In genomic region chr7:133731971-133732645, GRCm38 (mm10) we compare ENCODE assay signal across 14 mouse cellular contexts. TPM values are rescaled to one million over a fixed set of nuclear protein-coding genes. Genes with fewer than 3 reads are reported as not detected.
A peak's percentile ranks its signal among the peaks of the same experiment; 100 is the strongest.
DNase-seq lines count a peak whose midpoint lies in the region; ATAC-seq lines count a peak whose summit lies in the region.
"Had no signal": no experiment of that assay in that cellular context is flagged by ENCODE, and none has a peak within 500 bp of the region (broad histone marks: within the 10 kb centered on the region; RNA-seq: fewer than 3 reads in every experiment).

No protein-coding gene starts in this region.

- no peak overlapping the region for H3K9ac ChIP-seq in embryonic facial prominence, embryonic 14.5 days (ENCODE audit: low read depth, low read length)
- no peak overlapping the region for H3K9ac ChIP-seq in heart, embryonic 12.5 days
- H3K9ac ChIP-seq in heart, embryonic 15.5 days: no peak overlapping the region

- no peak overlapping the region for H3K27ac ChIP-seq in embryonic facial prominence, embryonic 14.5 days (replicated peaks; ENCODE audit: low read depth, low read length)
- H3K27ac ChIP-seq in embryonic facial prominence, embryonic 10.5 days (replicated peaks): no peak overlapping the region
- peak overlapping the region; percentile 83 for H3K27ac ChIP-seq in heart, embryonic 12.5 days (ENCODE audit: poor library complexity, severe bottlenecking)
- H3K27ac ChIP-seq in heart, embryonic 15.5 days: peak overlapping the region; percentile 89
- H3K27ac ChIP-seq: hindbrain, embryonic 13.5 days; limb, embryonic 10.5 days had no signal

- 0 out of 2 replicates have a peak, but pooled peaks cover 6% of the 10 kb centered on the region for H3K36me3 ChIP-seq in embryonic facial prominence, embryonic 14.5 days (ENCODE audit: control insufficient read depth, insufficient read depth, low read length)
- peaks cover 25% of the 10 kb centered on the region for H3K36me3 ChIP-seq in embryonic facial prominence, embryonic 10.5 days (replicated peaks)
- peaks cover 23% of the 10 kb centered on the region for H3K36me3 ChIP-seq in heart, embryonic 12.5 days
- peaks cover 6% of the 10 kb centered on the region for H3K36me3 ChIP-seq in heart, embryonic 15.5 days

- no peaks in the 10 kb centered on the region for H3K27me3 ChIP-seq in embryonic facial prominence, embryonic 14.5 days (replicated peaks; ENCODE audit: control insufficient read depth, insufficient read depth, low read length)
- H3K27me3 ChIP-seq in embryonic facial prominence, embryonic 10.5 days (replicated peaks; ENCODE audit: low read depth, poor library complexity, severe bottlenecking): no peaks in the 10 kb centered on the region
- H3K27me3 ChIP-seq in heart, embryonic 12.5 days (replicated peaks): no peaks in the 10 kb centered on the region
- H3K27me3 ChIP-seq in heart, embryonic 15.5 days: no peaks in the 10 kb centered on the region
- H3K27me3 ChIP-seq: hindbrain, embryonic 13.5 days had no signal

- no peak; the same call in 1 of the 2 replicates for ATAC-seq in embryonic facial prominence, embryonic 14.5 days (ENCODE audit: low read depth)
- ATAC-seq in heart, embryonic 12.5 days (ENCODE audit: insufficient number of reproducible peaks, low FRiP score): no peak
- ATAC-seq in heart, embryonic 15.5 days (replicated peaks; ENCODE audit: insufficient number of reproducible peaks, insufficient read depth, low FRiP score, low read depth): no peak

- H3K4me3 ChIP-seq in embryonic facial prominence, embryonic 14.5 days (ENCODE audit: low read depth, low read length): no peak overlapping the region
- H3K4me3 ChIP-seq in embryonic facial prominence, embryonic 10.5 days: no peak overlapping the region
- no peak overlapping the region for H3K4me3 ChIP-seq in heart, embryonic 12.5 days
- H3K4me3 ChIP-seq in heart, embryonic 15.5 days: no peak overlapping the region
- H3K4me3 ChIP-seq: hindbrain, embryonic 13.5 days; limb, embryonic 10.5 days had no signal

- no peaks in the 10 kb centered on the region for H3K4me1 ChIP-seq in embryonic facial prominence, embryonic 14.5 days (ENCODE audit: control insufficient read depth, insufficient read depth, low read length)
- no peaks in the 10 kb centered on the region for H3K4me1 ChIP-seq in embryonic facial prominence, embryonic 10.5 days
- H3K4me1 ChIP-seq in heart, embryonic 12.5 days (replicated peaks): peaks cover 38% of the 10 kb centered on the region
- H3K4me1 ChIP-seq in heart, embryonic 15.5 days (replicated peaks): peaks cover 33% of the 10 kb centered on the region
- H3K4me1 ChIP-seq: hindbrain, embryonic 13.5 days; limb, embryonic 10.5 days had no signal

- DNase-seq in embryonic facial prominence, embryonic 14.5 days (ENCODE audit: low spot score): peak; percentile 22
- no peak for DNase-seq in embryonic facial prominence, embryonic 10.5 days (ENCODE audit: low spot score)
- DNase-seq in heart, adult 9 months (ENCODE audit: low spot score in 2 of 2): no peak
- DNase-seq in cerebellum, adult 11-12 months: peak; percentile 82
- DNase-seq in lung, postnatal 36 days: no peak
- DNase-seq in gastrocnemius, adult 18-20 months (ENCODE audit: low spot score): no peak
- DNase-seq: thymus, postnatal 14 days had no signal

- H3K9me3 ChIP-seq in embryonic facial prominence, embryonic 14.5 days (ENCODE audit: control insufficient read depth, low read length): no peaks in the 10 kb centered on the region
- H3K9me3 ChIP-seq in embryonic facial prominence, embryonic 10.5 days: no peaks in the 10 kb centered on the region
- H3K9me3 ChIP-seq in heart, embryonic 12.5 days (replicated peaks): no peaks in the 10 kb centered on the region
- H3K9me3 ChIP-seq in heart, embryonic 15.5 days (replicated peaks): no peaks in the 10 kb centered on the region
- H3K9me3 ChIP-seq: hindbrain, embryonic 13.5 days; limb, embryonic 10.5 days had no signal

- WGBS in embryonic facial prominence, embryonic 14.5 days: 75% methylated on average over 4 of the region's 4 CpGs
- 84% methylated on average over 4 of the region's 4 CpGs for WGBS in embryonic facial prominence, embryonic 10.5 days
- WGBS in heart, embryonic 12.5 days: 46% methylated on average over 4 of the region's 4 CpGs
- 47% methylated on average over 4 of the region's 4 CpGs for WGBS in heart, embryonic 15.5 days

- H3K4me2 ChIP-seq in embryonic facial prominence, embryonic 14.5 days (ENCODE audit: low read depth, low read length): no peak overlapping the region
- H3K4me2 ChIP-seq in heart, embryonic 12.5 days: no peak overlapping the region
- H3K4me2 ChIP-seq in heart, embryonic 15.5 days: no peak overlapping the region
- H3K4me2 ChIP-seq: hindbrain, embryonic 13.5 days had no signal

RNA-seq across cellular contexts. Expression of gene Uros, which starts 22.2 kb away (rescaled TPM):
- polyA plus RNA-seq in embryonic facial prominence, embryonic 14.5 days (2014; fragmentation: Nextera tagmentation; extraction: Ambion mirVana): 33.5 and 35.8 TPM in 2 replicates
- polyA plus RNA-seq in embryonic facial prominence, embryonic 10.5 days (2016; fragmentation: Nextera tagmentation; extraction: Ambion mirVana): 32.2 and 32.8 TPM in 2 replicates
- polyA plus RNA-seq in heart, embryonic 12.5 days (2016; fragmentation: Nextera tagmentation; extraction: Ambion mirVana): 34.6 and 37.5 TPM in 2 replicates
- 27.9 and 31.1 TPM in 2 replicates for polyA plus RNA-seq in heart, embryonic 15.5 days (2015; fragmentation: Nextera tagmentation; extraction: Ambion mirVana)
- total RNA-seq in gastrocnemius, adult 18-20 months (2021): 10 to 100 TPM; 12.4 to 14.4 TPM

RNA-seq across cellular contexts. Expression of gene Bccip, which starts 23.0 kb away (rescaled TPM):
- 146 and 159 TPM in 2 replicates for polyA plus RNA-seq in embryonic facial prominence, embryonic 14.5 days (2014; fragmentation: Nextera tagmentation; extraction: Ambion mirVana)
- 194 and 216 TPM in 2 replicates for polyA plus RNA-seq in embryonic facial prominence, embryonic 10.5 days (2016; fragmentation: Nextera tagmentation; extraction: Ambion mirVana)
- 92.1 and 95.2 TPM in 2 replicates for polyA plus RNA-seq in heart, embryonic 12.5 days (2016; fragmentation: Nextera tagmentation; extraction: Ambion mirVana)
- polyA plus RNA-seq in heart, embryonic 15.5 days (2015; fragmentation: Nextera tagmentation; extraction: Ambion mirVana): 82.7 and 84.2 TPM in 2 replicates
- total RNA-seq in gastrocnemius, adult 18-20 months (2021): 10 to 100 TPM; 81.4 to 84.1 TPM

RNA-seq across cellular contexts. Expression of gene Fank1, which starts 44.6 kb away (rescaled TPM):
- polyA plus RNA-seq in embryonic facial prominence, embryonic 14.5 days (2014; fragmentation: Nextera tagmentation; extraction: Ambion mirVana): 2.1 and 3.0 TPM in 2 replicates
- polyA plus RNA-seq in embryonic facial prominence, embryonic 10.5 days (2016; fragmentation: Nextera tagmentation; extraction: Ambion mirVana): 0.36 and 0.58 TPM in 2 replicates
- polyA plus RNA-seq in heart, embryonic 12.5 days (2016; fragmentation: Nextera tagmentation; extraction: Ambion mirVana): 0.37 TPM in 1 of 2 replicates, not detected in the other
- polyA plus RNA-seq in heart, embryonic 15.5 days (2015; fragmentation: Nextera tagmentation; extraction: Ambion mirVana): 0.18 and 0.19 TPM in 2 replicates
- total RNA-seq in gastrocnemius, adult 18-20 months (2021): not detected
- total RNA-seq: megakaryocyte, adult 5-6 weeks had no signal
- polyA plus RNA-seq: liver, embryonic 16.5 days had no signal

RNA-seq across cellular contexts. Expression of gene Dhx32, which starts 50.4 kb away (rescaled TPM):
- 29.4 and 32.2 TPM in 2 replicates for polyA plus RNA-seq in embryonic facial prominence, embryonic 14.5 days (2014; fragmentation: Nextera tagmentation; extraction: Ambion mirVana)
- 34.9 and 38.5 TPM in 2 replicates for polyA plus RNA-seq in embryonic facial prominence, embryonic 10.5 days (2016; fragmentation: Nextera tagmentation; extraction: Ambion mirVana)
- 30.5 and 31.9 TPM in 2 replicates for polyA plus RNA-seq in heart, embryonic 12.5 days (2016; fragmentation: Nextera tagmentation; extraction: Ambion mirVana)
- 30.4 and 31.3 TPM in 2 replicates for polyA plus RNA-seq in heart, embryonic 15.5 days (2015; fragmentation: Nextera tagmentation; extraction: Ambion mirVana)
- total RNA-seq in gastrocnemius, adult 18-20 months (2021): 10 to 100 TPM; 47.0 to 61.8 TPM

RNA-seq across cellular contexts. Expression of gene Mmp21, which starts 52.2 kb away (rescaled TPM):
- 0.08 and 0.14 TPM in 2 replicates for polyA plus RNA-seq in embryonic facial prominence, embryonic 14.5 days (2014; fragmentation: Nextera tagmentation; extraction: Ambion mirVana)
- 0.07 and 0.15 TPM in 2 replicates for polyA plus RNA-seq in embryonic facial prominence, embryonic 10.5 days (2016; fragmentation: Nextera tagmentation; extraction: Ambion mirVana)
- polyA plus RNA-seq in heart, embryonic 12.5 days (2016; fragmentation: Nextera tagmentation; extraction: Ambion mirVana): 0.09 TPM in 1 of 2 replicates, not detected in the other
- polyA plus RNA-seq in heart, embryonic 15.5 days (2015; fragmentation: Nextera tagmentation; extraction: Ambion mirVana): 0.05 TPM in 1 of 2 replicates, not detected in the other
- not detected for total RNA-seq in gastrocnemius, adult 18-20 months (2021)
- total RNA-seq: megakaryocyte, adult 5-6 weeks had no signal
- polyA plus RNA-seq: hindbrain, embryonic 13.5 days; kidney, embryonic 14.5 days had no signal

Comparison
In these comparisons a context has a peak if more than half of its experiments do, and no peak if none do; other contexts are left out.
1. DNase-seq: peak in embryonic facial prominence, embryonic 14.5 days (single experiment) and cerebellum, adult 11-12 months (single experiment); none in embryonic facial prominence, embryonic 10.5 days (single experiment), heart, adult 9 months (0 of 2), lung, postnatal 36 days (single experiment) and gastrocnemius, adult 18-20 months (single experiment).
2. H3K27ac ChIP-seq: peak in heart, embryonic 12.5 days (single experiment) and heart, embryonic 15.5 days (single experiment); none in embryonic facial prominence, embryonic 14.5 days (single experiment) and embryonic facial prominence, embryonic 10.5 days (single experiment).